In the genomic region with DNA sequence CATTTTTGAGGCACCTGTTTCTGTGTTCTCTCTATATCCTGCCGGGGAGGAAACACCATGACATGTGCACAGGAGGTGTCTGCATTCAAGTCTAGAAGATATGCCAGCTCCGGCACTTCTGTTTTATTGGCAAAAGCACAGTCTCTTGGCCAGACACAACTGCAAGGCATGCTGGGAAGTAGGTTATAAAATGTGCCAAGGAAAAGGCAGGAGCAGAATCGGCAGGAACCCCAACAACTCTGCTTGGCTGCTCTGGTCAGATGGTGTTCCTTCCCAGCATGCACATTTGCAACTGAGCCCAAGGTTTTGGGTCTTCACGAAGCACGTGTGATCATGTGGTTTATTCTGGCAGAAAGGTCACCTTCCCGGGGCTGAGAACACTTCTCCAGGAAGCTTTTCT, we compare ENCODE assay signal across 15 mouse cellular contexts.
DNase-seq lines count a peak whose midpoint lies in the region; ATAC-seq and TF ChIP-seq lines count a peak whose summit lies in the region.
"Had no signal": no experiment of that assay in that cellular context is flagged by ENCODE, and none has a peak within 500 bp of the region (broad histone marks: within the 10 kb centered on the region; RNA-seq: fewer than 3 reads in every experiment).

No protein-coding gene starts in this region.

- peak; percentile 58 to 78 for DNase-seq in cerebellum, postnatal 14 days
- DNase-seq in hindbrain, postnatal 0 days (ENCODE audit: low spot score), result peak; percentile 51
- DNase-seq in layer of hippocampus, adult 9-11 months, result peak; percentile 47
- no peak for DNase-seq in layer of hippocampus, postnatal 36 days
- DNase-seq in brain, adult 2 months (ENCODE audit: low read depth, low spot score), result peak; percentile 73
- no peak for DNase-seq in retina, postnatal 1 day
- DNase-seq: cerebellum, postnatal 36 days; gastrocnemius, postnatal 14 days had no signal

- no peaks in the 10 kb centered on the region for H3K9me3 ChIP-seq in hindbrain, postnatal 0 days (ENCODE audit: low read length)
- no peaks in the 10 kb centered on the region for H3K9me3 ChIP-seq in hindbrain, embryonic 12.5 days (replicated peaks)
- H3K9me3 ChIP-seq: hindbrain, embryonic 15.5 days; limb, embryonic 13.5 days; neural tube, embryonic 12.5 days had no signal

- no peaks in the 10 kb centered on the region for H3K36me3 ChIP-seq in hindbrain, postnatal 0 days (ENCODE audit: insufficient read depth, low read length)
- no peaks in the 10 kb centered on the region for H3K36me3 ChIP-seq in hindbrain, embryonic 12.5 days
- H3K36me3 ChIP-seq: hindbrain, embryonic 15.5 days; limb, embryonic 13.5 days; neural tube, embryonic 12.5 days had no signal

- ATAC-seq in cerebellum, adult (ENCODE audit: insufficient number of reproducible peaks, low FRiP score, low TSS enrichment), result no peak
- ATAC-seq in hindbrain, postnatal 0 days, result peak; percentile 36; the same call in 1 of the 2 replicates
- no peak for ATAC-seq in hindbrain, embryonic 12.5 days (ENCODE audit: low FRiP score)
- ATAC-seq: midbrain, embryonic 16.5 days had no signal

- no peak overlapping the region for H3K4me2 ChIP-seq in hindbrain, postnatal 0 days (ENCODE audit: low read depth, low read length)
- H3K4me2 ChIP-seq in hindbrain, embryonic 12.5 days (replicated peaks), result no peak overlapping the region
- H3K4me2 ChIP-seq: hindbrain, embryonic 15.5 days; limb, embryonic 13.5 days; neural tube, embryonic 12.5 days had no signal

- no peaks in the 10 kb centered on the region for H3K27me3 ChIP-seq in hindbrain, postnatal 0 days (ENCODE audit: insufficient read depth, low read length)
- no peaks in the 10 kb centered on the region for H3K27me3 ChIP-seq in hindbrain, embryonic 12.5 days
- H3K27me3 ChIP-seq: hindbrain, embryonic 15.5 days; limb, embryonic 13.5 days; neural tube, embryonic 12.5 days had no signal

- H3K4me3 ChIP-seq in hindbrain, postnatal 0 days (ENCODE audit: low read length), result no peak overlapping the region
- H3K4me3 ChIP-seq in hindbrain, embryonic 12.5 days, result no peak overlapping the region
- H3K4me3 ChIP-seq: hindbrain, embryonic 15.5 days; limb, embryonic 13.5 days; neural tube, embryonic 12.5 days had no signal

- H3K4me1 ChIP-seq in hindbrain, postnatal 0 days (ENCODE audit: insufficient read depth, low read length), result no peaks in the 10 kb centered on the region; the same call in 1 of the 2 replicates
- no peaks in the 10 kb centered on the region for H3K4me1 ChIP-seq in hindbrain, embryonic 12.5 days
- H3K4me1 ChIP-seq: neural tube, embryonic 12.5 days had no signal

- TF ChIP-seq CTCF in hindbrain, postnatal 0 days (IDR thresholded peaks at IDR 0.05; ENCODE audit: low read depth), result no peak

- no peak overlapping the region for H3K27ac ChIP-seq in hindbrain, postnatal 0 days
- H3K27ac ChIP-seq in hindbrain, embryonic 12.5 days, result no peak overlapping the region
- H3K27ac ChIP-seq: hindbrain, embryonic 15.5 days; limb, embryonic 13.5 days; macrophage; neural tube, embryonic 12.5 days had no signal

- WGBS in hindbrain, postnatal 0 days, result 47% methylated on average over 6 of the region's 6 CpGs
- WGBS in hindbrain, embryonic 12.5 days, result 81% methylated on average over 6 of the region's 6 CpGs

- no peak overlapping the region for H3K9ac ChIP-seq in hindbrain, postnatal 0 days (replicated peaks; ENCODE audit: low read length)
- H3K9ac ChIP-seq in hindbrain, embryonic 12.5 days, result no peak overlapping the region
- H3K9ac ChIP-seq: hindbrain, embryonic 15.5 days; limb, embryonic 13.5 days; neural tube, embryonic 12.5 days had no signal

Comparison
In these comparisons a context has a peak if more than half of its experiments do, and no peak if none do; other contexts are left out.
1. DNase-seq: peak in cerebellum, postnatal 14 days (2 of 2), hindbrain, postnatal 0 days (single experiment), layer of hippocampus, adult 9-11 months (single experiment) and brain, adult 2 months (single experiment); none in layer of hippocampus, postnatal 36 days (0 of 2) and retina, postnatal 1 day (single experiment).